Mouse (Mus musculus) C2C12 (cell line): ENCODE data around the gene Prn. TPM values are rescaled to one million over a fixed set of nuclear protein-coding genes. Genes with fewer than 3 reads are reported as not detected.

Experiments used
- H3K27me3 ChIP-seq: one replicate; pipeline ENCODE4 v1.6.1; 2011; ENCODE audit not compliant: control insufficient read depth, insufficient read depth, insufficient read length
- H3K36me3 ChIP-seq: one replicate; pipeline ENCODE4 v1.6.1; 2011; ENCODE audit not compliant: control insufficient read depth, insufficient read depth
- H3K4me3 ChIP-seq: one replicate; pipeline ENCODE4 v1.5.1; 2011; ENCODE audit warnings: mild to moderate bottlenecking, control low read depth; ENCODE audit not compliant: poor library complexity, insufficient read depth, severe bottlenecking
- H3K79me2 ChIP-seq: one replicate; pipeline ENCODE4 v1.6.1; 2011; ENCODE audit not compliant: control insufficient read depth, insufficient read depth
- H3K79me3 ChIP-seq: one replicate; pipeline ENCODE4 v1.6.1; 2011; ENCODE audit warnings: low read depth, control low read depth
- H3ac ChIP-seq: one replicate; pipeline ENCODE3; 2011; ENCODE audit warnings: low read depth; ENCODE audit not compliant: control insufficient read depth, insufficient read length
- CEBPB ChIP-seq: IDR thresholded peaks from one replicate; pipeline ENCODE4 v1.6.1; 2011; ENCODE audit warnings: low read depth, mild to moderate bottlenecking, control low read depth, moderate library complexity
- CTCF ChIP-seq: IDR thresholded peaks from one replicate; pipeline ENCODE4 v1.5.1; 2011; ENCODE audit not compliant: control insufficient read depth, insufficient read depth, insufficient read length
- FOSL1 ChIP-seq: IDR thresholded peaks from one replicate; pipeline ENCODE4 v1.8.0; 2011; ENCODE audit warnings: mild to moderate bottlenecking, low read length; ENCODE audit not compliant: poor library complexity, insufficient read depth, severe bottlenecking
- MAX ChIP-seq: IDR thresholded peaks from one replicate; pipeline ENCODE4 v1.6.1; 2011; ENCODE audit warnings: mild to moderate bottlenecking, control low read depth
- MYOD1 ChIP-seq: IDR thresholded peaks from one replicate; pipeline ENCODE4 v1.6.1; 2011; ENCODE audit warnings: low read depth; ENCODE audit not compliant: control insufficient read depth, insufficient read length
- MYOG ChIP-seq: IDR thresholded peaks from one replicate; pipeline ENCODE4 v1.6.1; 2011; ENCODE audit not compliant: control insufficient read depth, insufficient read length; ENCODE audit errors: extremely low read depth
- USF1 ChIP-seq: IDR thresholded peaks from one replicate; pipeline ENCODE4 v1.6.1; 2011; ENCODE audit warnings: low read depth, mild to moderate bottlenecking, control low read depth, moderate library complexity
- polyA plus RNA-seq: library from polyadenylated mRNA; unstranded; fragments of >200 nt; fragmentation: generic; extraction: Trizol; gene quantifications from one replicate; pipeline ENCODE4 v1.2.1, GENCODE M21; 2012; ENCODE audit warnings: missing spikeins

Gene Prn
- polyA plus RNA-seq, 1 experiment, result not detected

DNA sequence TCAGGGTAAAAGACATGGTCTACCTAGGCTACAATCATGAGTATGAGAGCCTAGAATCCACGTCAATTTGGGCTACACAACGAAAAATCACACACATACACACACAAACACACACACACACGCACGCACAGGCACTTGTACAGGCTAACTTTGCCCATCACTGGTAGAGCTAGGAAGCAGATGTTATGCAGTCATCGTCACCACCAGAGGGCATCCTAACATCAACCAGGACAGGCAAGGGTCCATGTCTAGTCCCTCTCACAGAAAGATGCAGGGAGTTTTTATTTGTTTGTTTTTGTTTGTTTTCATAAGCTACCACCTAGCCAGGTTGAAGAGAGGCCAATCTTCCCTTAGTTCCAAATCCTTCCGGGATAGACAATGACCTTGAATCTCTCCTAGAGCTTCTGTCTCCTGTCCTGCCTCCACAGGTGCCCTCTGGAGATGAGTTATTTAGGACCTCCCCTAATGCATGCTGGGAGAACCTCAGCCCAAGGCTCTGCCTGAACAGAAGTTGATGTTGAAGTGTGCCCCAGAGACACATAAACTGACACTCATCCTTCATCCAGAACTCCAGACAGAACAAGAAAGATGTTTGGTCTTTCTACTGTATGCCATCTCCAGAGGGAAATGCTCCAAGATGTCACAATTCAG is 72.9 kb downstream of the Prn start:
- Histone ChIP-seq H3K36me3 (no peaks in the 10 kb centered on the region), H3K4me3 (no peak overlapping the region), H3K79me3 (no peaks in the 10 kb centered on the region), H3K27me3 (no peaks in the 10 kb centered on the region), H3K79me2 (no peaks in the 10 kb centered on the region), H3ac (no peak overlapping the region)
- peak; percentile 89 for TF ChIP-seq CTCF
- no peak for TF ChIP-seq MAX

DNA sequence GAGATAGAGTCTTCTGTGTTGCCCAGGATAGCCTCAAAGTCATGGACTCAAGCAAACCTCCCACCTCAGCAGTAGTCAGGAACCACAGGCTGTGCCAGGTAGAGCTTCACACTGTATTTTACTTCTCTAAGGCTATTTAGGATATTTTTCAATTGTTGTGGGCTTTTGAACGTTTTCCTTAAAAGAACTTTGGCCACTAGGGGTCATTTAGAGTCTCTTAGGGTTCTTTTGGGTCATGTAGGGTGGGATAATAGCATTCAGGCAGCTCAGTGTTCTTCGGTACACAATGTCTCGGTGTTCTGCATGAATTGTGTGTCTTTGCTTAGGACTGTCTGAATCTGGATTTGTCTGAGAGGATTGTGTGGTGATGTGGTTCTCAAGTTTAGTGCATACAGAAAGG is 78.2 kb downstream of the Prn start:
- Histone ChIP-seq H3K27me3 (no peaks in the 10 kb centered on the region), H3K4me3 (no peak overlapping the region), H3ac (no peak overlapping the region), H3K36me3 (no peaks in the 10 kb centered on the region), H3K79me2 (no peaks in the 10 kb centered on the region), H3K79me3 (no peaks in the 10 kb centered on the region)
- TF ChIP-seq MYOD1 (no peak), MAX (no peak), CEBPB (no peak), FOSL1 (no peak), USF1 (no peak), MYOG (no peak), CTCF (no peak)

DNA sequence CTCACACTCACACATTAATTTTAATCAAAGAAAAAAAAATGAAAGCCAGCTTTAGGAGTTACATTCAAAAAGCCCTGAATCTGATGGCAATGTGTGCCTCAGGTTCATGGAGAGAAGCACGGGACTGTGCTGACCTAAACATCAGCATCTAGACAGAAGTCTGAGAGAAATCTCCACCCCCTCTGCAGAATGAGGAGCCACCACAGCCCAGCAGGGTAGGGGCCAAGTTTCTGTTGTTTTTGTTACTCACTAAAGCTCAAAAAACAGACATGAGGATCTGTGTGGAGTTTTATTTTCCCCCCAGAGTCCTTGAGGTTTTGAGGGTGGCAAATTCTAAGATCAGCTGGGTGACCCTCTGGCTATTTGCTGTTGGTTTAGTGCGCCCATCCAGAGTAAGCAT is 78.8 kb downstream of the Prn start:
- Histone ChIP-seq H3K36me3 (no peaks in the 10 kb centered on the region), H3K79me3 (no peaks in the 10 kb centered on the region), H3ac (no peak overlapping the region), H3K79me2 (no peaks in the 10 kb centered on the region), H3K4me3 (no peak overlapping the region), H3K27me3 (no peaks in the 10 kb centered on the region)
- TF ChIP-seq USF1 (no peak), FOSL1 (no peak), MYOD1 (no peak), CEBPB (no peak), CTCF (no peak), MAX (no peak), MYOG (no peak)

DNA sequence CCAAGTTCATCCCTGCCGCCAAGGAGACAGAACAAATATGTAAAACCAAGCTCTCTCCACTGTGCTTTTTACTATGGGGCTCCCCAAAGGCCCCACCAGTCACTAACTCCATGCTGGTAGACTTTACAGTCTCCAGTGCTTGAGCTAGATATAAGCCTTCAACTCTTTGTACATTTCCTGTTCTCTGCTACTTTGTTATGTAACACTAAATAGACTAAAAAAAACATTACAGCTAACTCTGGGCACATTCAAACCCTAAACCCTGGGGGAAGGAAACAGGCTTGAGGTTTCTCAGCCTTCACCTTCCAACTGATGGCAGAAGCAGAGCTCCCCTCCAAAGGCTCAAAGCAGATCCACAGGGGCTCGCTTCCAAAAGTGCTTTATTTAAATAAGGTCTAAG is 82.7 kb downstream of the Prn start:
- Histone ChIP-seq H3K36me3 (no peaks in the 10 kb centered on the region), H3K79me2 (no peaks in the 10 kb centered on the region), H3K4me3 (no peak overlapping the region), H3ac (no peak overlapping the region), H3K79me3 (no peaks in the 10 kb centered on the region), H3K27me3 (no peaks in the 10 kb centered on the region)
- TF ChIP-seq CTCF (no peak), MYOD1 (no peak), MAX (no peak), CEBPB (no peak), FOSL1 (no peak), MYOG (no peak), USF1 (no peak)

DNA sequence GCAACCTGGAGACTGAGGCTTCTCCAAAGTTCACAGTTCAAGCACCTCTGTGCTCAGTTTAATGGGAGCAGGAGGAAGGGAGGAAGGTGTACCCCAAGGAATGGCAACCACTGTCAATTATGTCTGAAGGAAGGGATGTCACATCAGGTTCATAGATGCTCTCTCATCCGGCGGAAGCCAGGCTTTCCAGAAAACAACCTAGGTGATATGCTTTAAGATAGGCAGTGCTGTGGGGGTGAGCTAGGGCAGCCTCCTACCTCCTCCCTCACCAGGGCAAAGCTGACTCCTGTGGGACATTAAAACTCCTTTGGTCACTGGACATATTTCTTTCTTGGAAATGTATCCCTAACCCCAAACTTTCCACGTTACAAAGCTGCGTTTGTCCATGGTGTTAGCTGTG is 83.4 kb downstream of the Prn start:
- TF ChIP-seq MYOG (no peak), CEBPB (no peak), MAX (no peak), MYOD1 (no peak), USF1 (no peak), CTCF (no peak), FOSL1 (no peak)

DNA sequence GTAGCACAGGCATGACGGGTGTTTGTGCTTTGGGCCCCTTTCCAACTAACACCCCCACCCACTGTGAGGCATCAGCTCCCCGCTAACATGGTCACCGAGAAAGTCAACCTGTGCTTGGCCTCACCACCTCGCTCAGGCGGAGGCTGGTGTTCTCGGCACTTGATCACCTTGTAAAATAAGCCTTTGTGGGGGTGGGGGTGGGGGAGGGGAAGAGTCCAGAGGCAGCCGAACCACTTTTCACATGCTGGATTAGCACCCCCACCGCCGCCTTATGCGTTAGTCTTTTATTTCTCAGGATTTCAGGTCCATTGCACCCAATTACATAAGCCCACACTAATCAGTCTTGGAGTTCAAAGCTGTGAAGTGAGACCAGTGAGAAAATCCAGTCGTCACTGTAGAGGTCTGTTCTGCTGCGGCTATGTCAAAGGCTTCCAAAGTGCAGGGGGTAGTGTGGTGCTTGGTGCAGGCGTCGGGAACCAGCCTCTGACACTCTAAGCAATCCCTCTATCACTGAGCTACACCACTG is 83.9 kb downstream of the Prn start:
- no peaks in the 10 kb centered on the region for H3K79me3 ChIP-seq
- H3K27me3 ChIP-seq, result no peaks in the 10 kb centered on the region
- H3ac ChIP-seq, result no peak overlapping the region
- H3K4me3 ChIP-seq, result no peak overlapping the region
- TF ChIP-seq USF1, result no peak
- TF ChIP-seq CTCF, result no peak
- TF ChIP-seq MAX, result no peak
- no peak for TF ChIP-seq MYOD1
- no peak for TF ChIP-seq MYOG
- TF ChIP-seq FOSL1, result no peak
- TF ChIP-seq CEBPB, result no peak
- H3K79me2 ChIP-seq, result no peaks in the 10 kb centered on the region
- H3K36me3 ChIP-seq, result no peaks in the 10 kb centered on the region

More for the DNA sequence above, 83.4 kb downstream of the Prn start:
- no peaks in the 10 kb centered on the region for H3K36me3 ChIP-seq
- no peak overlapping the region for H3K4me3 ChIP-seq
- no peaks in the 10 kb centered on the region for H3K27me3 ChIP-seq
- H3K79me3 ChIP-seq, result no peaks in the 10 kb centered on the region
- H3K79me2 ChIP-seq, result no peaks in the 10 kb centered on the region
- H3ac ChIP-seq, result no peak overlapping the region
